Mouse (Mus musculus) CH12.LX (cell line): ENCODE results near the gene 4930595D18Rik.

Source experiments
- BHLHE40 ChIP-seq: IDR thresholded peaks from 2 replicates; pipeline ENCODE4 v1.6.1; 2011; ENCODE audit warnings: mild to moderate bottlenecking, low read depth, low read length, improper control_type of control experiment
- EP300 ChIP-seq: IDR thresholded peaks from 2 replicates; pipeline ENCODE4 v1.6.1; 2011; ENCODE audit warnings: low read length, improper control_type of control experiment
- JUND ChIP-seq: conservative IDR thresholded peaks from 2 replicates; pipeline ENCODE4 v1.6.1; 2011; ENCODE audit warnings: low read depth, low read length, improper control_type of control experiment
- POLR2A ChIP-seq: IDR thresholded peaks from 2 replicates; pipeline ENCODE4 v1.6.1; 2011; ENCODE audit warnings: low read depth, mild to moderate bottlenecking, improper control_type of control experiment, low read length
- POLR2AphosphoS2 ChIP-seq: IDR thresholded peaks from 2 replicates; pipeline ENCODE4 v1.6.1; 2011; ENCODE audit warnings: low read depth, low read length, improper control_type of control experiment
- RAD21 ChIP-seq: IDR thresholded peaks from 2 replicates; pipeline ENCODE4 v1.6.1; 2011; ENCODE audit warnings: low read depth, mild to moderate bottlenecking, low read length, improper control_type of control experiment, moderate library complexity
- ZKSCAN1 ChIP-seq: IDR thresholded peaks from 2 replicates; pipeline ENCODE4 v1.6.1; 2012; ENCODE audit warnings: low read depth, inconsistent platforms, low read length, improper control_type of control experiment, borderline replicate concordance
- ZNF384 ChIP-seq: IDR thresholded peaks from 2 replicates; pipeline ENCODE4 v1.6.1; 2012; ENCODE audit warnings: low read depth, low read length, improper control_type of control experiment, inconsistent platforms

- TF ChIP-seq POLR2A (no peak), ZNF384 (no peak), JUND (no peak), RAD21 (no peak), POLR2AphosphoS2 (no peak), EP300 (no peak), BHLHE40 (no peak), ZKSCAN1 (no peak)
These were observed 22.4 kb downstream of the 4930595D18Rik start for GRCm38 (mm10) chr12:111161943-111162311.
